Mouse (Mus musculus): ENCODE measurements around the gene Tlr12. TPM values are rescaled to one million over a fixed set of nuclear protein-coding genes. Genes with fewer than 3 reads are reported as not detected.
"Not testable (repeated sequence)": the region's sequence is repeated elsewhere in the genome, so short reads cannot be mapped to it uniquely, and the experiment has no call there.

Tlr12 gene
- polyA plus RNA-seq, 1 experiment from 2014 or later, result 0.06 TPM

- H3K4me1 ChIP-seq (ENCODE audit: control insufficient read depth, insufficient read depth, low read length); H3K36me3 ChIP-seq (ENCODE audit: control insufficient read depth, insufficient read depth, low read length); H3K9me3 ChIP-seq (ENCODE audit: control insufficient read depth, low read length); H3K27ac ChIP-seq (replicated peaks; ENCODE audit: low read depth, low read length); H3K27me3 ChIP-seq (replicated peaks; ENCODE audit: control insufficient read depth, insufficient read depth, low read length); H3K4me3 ChIP-seq (ENCODE audit: low read depth, low read length); ATAC-seq (ENCODE audit: low read depth); DNase-seq (ENCODE audit: low spot score); H3K4me2 ChIP-seq (ENCODE audit: low read depth, low read length); H3K9ac ChIP-seq (ENCODE audit: low read depth, low read length): not testable (repeated sequence)
- 84% methylated on average over 3 of the region's 3 CpGs for WGBS
These were observed 6.7 kb downstream of the Tlr12 start for GRCm38 (mm10) chr4:128611726-128612125.

- Histone ChIP-seq H3K27me3 (replicated peaks; ENCODE audit: control insufficient read depth, insufficient read depth, low read length) (no peaks in the 10 kb centered on the region), H3K4me2 (ENCODE audit: low read depth, low read length) (peak overlapping the region; percentile 80), H3K4me1 (ENCODE audit: control insufficient read depth, insufficient read depth, low read length) (peaks cover 6% of the 10 kb centered on the region), H3K9ac (ENCODE audit: low read depth, low read length) (no peak overlapping the region), H3K9me3 (ENCODE audit: control insufficient read depth, low read length) (no peaks in the 10 kb centered on the region), H3K36me3 (ENCODE audit: control insufficient read depth, insufficient read depth, low read length) (no peaks in the 10 kb centered on the region), H3K27ac (replicated peaks; ENCODE audit: low read depth, low read length) (no peak overlapping the region), H3K4me3 (ENCODE audit: low read depth, low read length) (no peak overlapping the region; the same call in 1 of the 2 replicates)
- ATAC-seq (ENCODE audit: low read depth) (no peak), DNase-seq (ENCODE audit: low spot score) (no peak)
- 23% methylated on average over 10 of the region's 10 CpGs for WGBS
These were observed 7.7 kb downstream of the Tlr12 start for GRCm38 (mm10) chr4:128610706-128611105.

GRCm38 (mm10) chr4:128609925-128610402 is 8.5 kb downstream of the Tlr12 start, which contains the start of gene Zscan20:
TSS of gene Zscan20 (minus strand) at chr4:128610098.
- no peaks in the 10 kb centered on the region for H3K9me3 ChIP-seq (ENCODE audit: control insufficient read depth, low read length)
- H3K4me1 ChIP-seq (ENCODE audit: control insufficient read depth, insufficient read depth, low read length), result peaks cover 6% of the 10 kb centered on the region
- peak within 1 kb of the TSS; percentile 63 for H3K4me3 ChIP-seq (ENCODE audit: low read depth, low read length)
- no peaks in the 10 kb centered on the region for H3K36me3 ChIP-seq (ENCODE audit: control insufficient read depth, insufficient read depth, low read length)
- H3K27me3 ChIP-seq (replicated peaks; ENCODE audit: control insufficient read depth, insufficient read depth, low read length), result no peaks in the 10 kb centered on the region
- peak; percentile 97 for ATAC-seq (ENCODE audit: low read depth)
- H3K27ac ChIP-seq (replicated peaks; ENCODE audit: low read depth, low read length), result no peak within 1 kb of the TSS; the same call in 1 of the 2 replicates
- H3K4me2 ChIP-seq (ENCODE audit: low read depth, low read length), result peak within 1 kb of the TSS; percentile 80
- 0% methylated on average over 21 of the region's 24 CpGs for WGBS
- peak within 1 kb of the TSS; percentile 68 for H3K9ac ChIP-seq (ENCODE audit: low read depth, low read length)
- DNase-seq (ENCODE audit: low spot score), result peak; percentile 100

- no peak overlapping the region; the same call in 1 of the 2 replicates for H3K27ac ChIP-seq (replicated peaks; ENCODE audit: low read depth, low read length)
- peak overlapping the region; percentile 63 for H3K4me3 ChIP-seq (ENCODE audit: low read depth, low read length)
These were observed 9.0 kb downstream of the Tlr12 start for GRCm38 (mm10) chr4:128609276-128609924.

GRCm38 (mm10) chr4:128607661-128608060 is 10.8 kb downstream of the Tlr12 start:
- no peak overlapping the region for H3K27ac ChIP-seq (replicated peaks; ENCODE audit: low read depth, low read length)
- H3K9ac ChIP-seq (ENCODE audit: low read depth, low read length), result no peak overlapping the region
- H3K36me3 ChIP-seq (ENCODE audit: control insufficient read depth, insufficient read depth, low read length), result peaks cover 18% of the 10 kb centered on the region
- H3K4me3 ChIP-seq (ENCODE audit: low read depth, low read length), result no peak overlapping the region
- H3K4me1 ChIP-seq (ENCODE audit: control insufficient read depth, insufficient read depth, low read length), result peaks cover 6% of the 10 kb centered on the region
- H3K27me3 ChIP-seq (replicated peaks; ENCODE audit: control insufficient read depth, insufficient read depth, low read length), result no peaks in the 10 kb centered on the region
- no peak for ATAC-seq (ENCODE audit: low read depth)
- no peaks in the 10 kb centered on the region for H3K9me3 ChIP-seq (ENCODE audit: control insufficient read depth, low read length)
- DNase-seq (ENCODE audit: low spot score), result no peak
- no peak overlapping the region for H3K4me2 ChIP-seq (ENCODE audit: low read depth, low read length)
- 89% methylated on average over 11 of the region's 11 CpGs for WGBS

More at GRCm38 (mm10) chr4:128609276-128609924, 9.0 kb downstream of the Tlr12 start:
- Histone ChIP-seq H3K4me2 (ENCODE audit: low read depth, low read length) (peak overlapping the region; percentile 80), H3K9me3 (ENCODE audit: control insufficient read depth, low read length) (no peaks in the 10 kb centered on the region), H3K36me3 (ENCODE audit: control insufficient read depth, insufficient read depth, low read length) (peaks cover 2% of the 10 kb centered on the region; the same call in 1 of the 2 replicates), H3K27me3 (replicated peaks; ENCODE audit: control insufficient read depth, insufficient read depth, low read length) (no peaks in the 10 kb centered on the region), H3K9ac (ENCODE audit: low read depth, low read length) (peak overlapping the region; percentile 68), H3K4me1 (ENCODE audit: control insufficient read depth, insufficient read depth, low read length) (peaks cover 6% of the 10 kb centered on the region)
- DNase-seq (ENCODE audit: low spot score) (no peak), ATAC-seq (ENCODE audit: low read depth) (no peak; the same call in 1 of the 2 replicates)
- 10% methylated on average over 23 of the region's 27 CpGs for WGBS

- WGBS, result 92% methylated on average over 7 of the region's 7 CpGs
- H3K36me3 ChIP-seq (ENCODE audit: control insufficient read depth, insufficient read depth, low read length), result peaks cover 28% of the 10 kb centered on the region
- H3K9ac ChIP-seq (ENCODE audit: low read depth, low read length), result no peak overlapping the region
- H3K4me3 ChIP-seq (ENCODE audit: low read depth, low read length), result no peak overlapping the region
- DNase-seq (ENCODE audit: low spot score) (no peak), ATAC-seq (ENCODE audit: low read depth) (no peak)
- peaks cover 6% of the 10 kb centered on the region for H3K4me1 ChIP-seq (ENCODE audit: control insufficient read depth, insufficient read depth, low read length)
- no peak overlapping the region for H3K27ac ChIP-seq (replicated peaks; ENCODE audit: low read depth, low read length)
- no peaks in the 10 kb centered on the region for H3K27me3 ChIP-seq (replicated peaks; ENCODE audit: control insufficient read depth, insufficient read depth, low read length)
- H3K4me2 ChIP-seq (ENCODE audit: low read depth, low read length), result no peak overlapping the region
- no peaks in the 10 kb centered on the region for H3K9me3 ChIP-seq (ENCODE audit: control insufficient read depth, low read length)
These were observed 11.8 kb downstream of the Tlr12 start for GRCm38 (mm10) chr4:128606586-128606985.

DNA sequence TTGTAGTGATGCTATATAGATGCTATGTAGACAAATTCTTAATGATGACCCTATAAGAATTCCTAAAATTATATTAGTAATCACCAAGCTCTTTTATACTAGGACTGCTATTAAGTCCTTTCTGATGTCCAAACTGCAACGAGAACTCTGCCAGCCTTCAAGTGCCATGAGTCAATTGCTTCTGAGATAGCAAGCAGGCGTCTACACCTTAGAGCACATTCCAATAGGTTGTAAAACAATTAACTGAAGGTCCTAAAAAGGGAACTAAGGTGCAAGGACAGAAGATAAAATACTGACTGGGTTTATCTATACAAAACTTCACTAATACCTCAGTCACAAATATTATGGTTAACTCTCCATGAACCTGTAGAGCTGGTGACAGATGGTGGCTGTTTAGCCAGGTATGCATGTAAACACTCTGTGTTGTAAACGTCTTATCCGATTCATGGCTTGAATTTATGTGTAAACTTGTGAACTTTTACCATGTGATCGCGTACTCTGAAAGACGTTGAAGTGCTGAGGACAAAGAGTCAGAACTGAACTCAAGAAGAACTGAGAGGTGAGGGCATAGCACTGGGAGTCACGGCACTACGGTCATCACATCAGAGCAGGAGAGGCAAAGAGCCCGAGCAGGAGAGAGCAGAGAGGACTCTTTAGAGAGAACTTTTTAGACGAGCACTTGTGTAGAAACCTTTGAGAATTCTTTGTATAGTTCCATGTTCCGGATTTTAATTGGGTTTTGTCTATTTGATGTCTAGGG is 20.4 kb downstream of the Tlr12 start:
- Histone ChIP-seq H3K27ac (replicated peaks; ENCODE audit: low read depth, low read length) (no peak overlapping the region), H3K36me3 (ENCODE audit: control insufficient read depth, insufficient read depth, low read length) (peaks cover 35% of the 10 kb centered on the region; the same call in 1 of the 2 replicates), H3K27me3 (replicated peaks; ENCODE audit: control insufficient read depth, insufficient read depth, low read length) (no peaks in the 10 kb centered on the region), H3K9ac (ENCODE audit: low read depth, low read length) (no peak overlapping the region), H3K4me3 (ENCODE audit: low read depth, low read length) (no peak overlapping the region), H3K4me2 (ENCODE audit: low read depth, low read length) (no peak overlapping the region), H3K4me1 (ENCODE audit: control insufficient read depth, insufficient read depth, low read length) (no peaks in the 10 kb centered on the region), H3K9me3 (ENCODE audit: control insufficient read depth, low read length) (no peaks in the 10 kb centered on the region)
- WGBS, result 87% methylated on average over 12 of the region's 12 CpGs
- no peak for ATAC-seq (ENCODE audit: low read depth)
- DNase-seq (ENCODE audit: low spot score), result no peak

- no peaks in the 10 kb centered on the region for H3K9me3 ChIP-seq (ENCODE audit: control insufficient read depth, low read length)
- H3K4me3 ChIP-seq (ENCODE audit: low read depth, low read length), result no peak overlapping the region
- ATAC-seq (ENCODE audit: low read depth), result no peak
- no peaks in the 10 kb centered on the region for H3K4me1 ChIP-seq (ENCODE audit: control insufficient read depth, insufficient read depth, low read length)
- H3K27me3 ChIP-seq (replicated peaks; ENCODE audit: control insufficient read depth, insufficient read depth, low read length), result no peaks in the 10 kb centered on the region
- no peak overlapping the region for H3K4me2 ChIP-seq (ENCODE audit: low read depth, low read length)
- H3K9ac ChIP-seq (ENCODE audit: low read depth, low read length), result no peak overlapping the region
- 90% methylated on average over 5 of the region's 5 CpGs for WGBS
- peaks cover 30% of the 10 kb centered on the region for H3K36me3 ChIP-seq (ENCODE audit: control insufficient read depth, insufficient read depth, low read length)
- DNase-seq (ENCODE audit: low spot score), result no peak
- H3K27ac ChIP-seq (replicated peaks; ENCODE audit: low read depth, low read length), result no peak overlapping the region
These were observed 24.4 kb downstream of the Tlr12 start for GRCm38 (mm10) chr4:128594062-128594461.

All from embryonic facial prominence, embryonic 14.5 days (tissue).